Mouse (Mus musculus): Measurements from ENCODE around the gene Afdn. TPM values are rescaled to one million over a fixed set of nuclear protein-coding genes. Genes with fewer than 3 reads are reported as not detected.

Afdn gene
- 56.5 and 60.2 TPM in 2 replicates for polyA plus RNA-seq (2015; fragmentation: Nextera tagmentation; extraction: Ambion mirVana)

- H3K27me3 ChIP-seq: no peaks in the 10 kb centered on the region
- ATAC-seq (ENCODE audit: low FRiP score, low read depth): peak; percentile 92
- peak within 1 kb of the TSS; percentile 65; the same call in 1 of the 2 replicates for H3K27ac ChIP-seq
- peaks cover 4% of the 10 kb centered on the region for H3K4me1 ChIP-seq
- peak within 1 kb of the TSS; percentile 89 for H3K4me3 ChIP-seq
- H3K36me3 ChIP-seq: no peaks in the 10 kb centered on the region
- H3K9ac ChIP-seq: peak within 1 kb of the TSS; percentile 83
- peak within 1 kb of the TSS; percentile 100 for H3K4me2 ChIP-seq (replicated peaks)
- H3K9me3 ChIP-seq: no peaks in the 10 kb centered on the region
- WGBS: 0% methylated on average over 73 of the region's 108 CpGs
Measured at GRCm38 (mm10) chr17:13759853-13760627, at the start of gene Afdn. TSS of gene Afdn (plus strand) at chr17:13760539.

GRCm38 (mm10) chr17:13711173-13711572, 49.2 kb upstream of the Afdn start:
- 79% methylated on average over 5 of the region's 5 CpGs for WGBS
- Histone ChIP-seq H3K9ac (no peak overlapping the region), H3K4me3 (no peak overlapping the region), H3K27me3 (no peaks in the 10 kb centered on the region), H3K27ac (no peak overlapping the region), H3K4me2 (replicated peaks) (no peak overlapping the region), H3K36me3 (no peaks in the 10 kb centered on the region), H3K9me3 (no peaks in the 10 kb centered on the region), H3K4me1 (no peaks in the 10 kb centered on the region)
- no peak for ATAC-seq (ENCODE audit: low FRiP score, low read depth)

GRCm38 (mm10) chr17:13712116-13712515, 48.2 kb upstream of the Afdn start:
- Histone ChIP-seq H3K36me3 (no peaks in the 10 kb centered on the region), H3K9ac (no peak overlapping the region), H3K4me3 (no peak overlapping the region), H3K4me1 (no peaks in the 10 kb centered on the region), H3K9me3 (no peaks in the 10 kb centered on the region), H3K4me2 (replicated peaks) (no peak overlapping the region), H3K27me3 (no peaks in the 10 kb centered on the region), H3K27ac (no peak overlapping the region)
- ATAC-seq (ENCODE audit: low FRiP score, low read depth): no peak
- WGBS: 61% methylated on average over 6 of the region's 6 CpGs

- no peak for ATAC-seq (ENCODE audit: low FRiP score, low read depth)
- 94% methylated on average over 3 of the region's 3 CpGs for WGBS
Measured at GRCm38 (mm10) chr17:13712518-13712917, 47.8 kb upstream of the Afdn start.

GRCm38 (mm10) chr17:13714128-13714527, 46.2 kb upstream of the Afdn start:
- Histone ChIP-seq H3K4me1 (no peaks in the 10 kb centered on the region), H3K4me2 (replicated peaks) (no peak overlapping the region), H3K9ac (no peak overlapping the region), H3K9me3 (no peaks in the 10 kb centered on the region), H3K27ac (no peak overlapping the region), H3K36me3 (no peaks in the 10 kb centered on the region), H3K4me3 (no peak overlapping the region), H3K27me3 (no peaks in the 10 kb centered on the region)
- no peak for ATAC-seq (ENCODE audit: low FRiP score, low read depth)
- WGBS: 80% methylated on average over 4 of the region's 4 CpGs

More at GRCm38 (mm10) chr17:13712518-13712917, 47.8 kb upstream of the Afdn start:
- Histone ChIP-seq H3K27me3 (no peaks in the 10 kb centered on the region), H3K9ac (no peak overlapping the region), H3K9me3 (no peaks in the 10 kb centered on the region), H3K27ac (no peak overlapping the region), H3K36me3 (no peaks in the 10 kb centered on the region), H3K4me1 (no peaks in the 10 kb centered on the region), H3K4me3 (no peak overlapping the region), H3K4me2 (replicated peaks) (no peak overlapping the region)

- ATAC-seq (ENCODE audit: low FRiP score, low read depth): no peak
- H3K4me2 ChIP-seq (replicated peaks): no peak overlapping the region
- WGBS: 63% methylated on average over 4 of the region's 4 CpGs
- H3K27ac ChIP-seq: no peak overlapping the region
- no peaks in the 10 kb centered on the region for H3K27me3 ChIP-seq
- no peaks in the 10 kb centered on the region for H3K36me3 ChIP-seq
- H3K4me1 ChIP-seq: no peaks in the 10 kb centered on the region
- no peak overlapping the region for H3K9ac ChIP-seq
- H3K4me3 ChIP-seq: no peak overlapping the region
- H3K9me3 ChIP-seq: no peaks in the 10 kb centered on the region
Measured at GRCm38 (mm10) chr17:13714654-13715053, 45.7 kb upstream of the Afdn start.

- no peak for ATAC-seq (ENCODE audit: low FRiP score, low read depth)
- H3K4me3 ChIP-seq: no peak overlapping the region
- H3K36me3 ChIP-seq: no peaks in the 10 kb centered on the region
- no peaks in the 10 kb centered on the region for H3K9me3 ChIP-seq
- WGBS: 70% methylated on average over 9 of the region's 9 CpGs
- H3K4me2 ChIP-seq (replicated peaks): no peak overlapping the region
- no peaks in the 10 kb centered on the region for H3K27me3 ChIP-seq
- no peak overlapping the region for H3K9ac ChIP-seq
- no peak overlapping the region for H3K27ac ChIP-seq
- no peaks in the 10 kb centered on the region for H3K4me1 ChIP-seq
Measured at GRCm38 (mm10) chr17:13715511-13715910, 44.8 kb upstream of the Afdn start.

GRCm38 (mm10) chr17:13716336-13716735, 44.0 kb upstream of the Afdn start:
- H3K4me1 ChIP-seq: no peaks in the 10 kb centered on the region
- 78% methylated on average over 6 of the region's 6 CpGs for WGBS
- H3K4me3 ChIP-seq: no peak overlapping the region
- H3K9ac ChIP-seq: no peak overlapping the region
- H3K27me3 ChIP-seq: no peaks in the 10 kb centered on the region
- no peaks in the 10 kb centered on the region for H3K9me3 ChIP-seq
- no peak overlapping the region for H3K4me2 ChIP-seq (replicated peaks)
- ATAC-seq (ENCODE audit: low FRiP score, low read depth): no peak
- no peaks in the 10 kb centered on the region for H3K36me3 ChIP-seq
- no peak overlapping the region for H3K27ac ChIP-seq

- H3K9ac ChIP-seq: no peak overlapping the region
- no peak overlapping the region for H3K27ac ChIP-seq
- no peaks in the 10 kb centered on the region for H3K9me3 ChIP-seq
- no peak overlapping the region for H3K4me3 ChIP-seq
- H3K4me2 ChIP-seq (replicated peaks): no peak overlapping the region
- no peaks in the 10 kb centered on the region for H3K27me3 ChIP-seq
- 86% methylated on average over 11 of the region's 11 CpGs for WGBS
- H3K4me1 ChIP-seq: no peaks in the 10 kb centered on the region
- no peaks in the 10 kb centered on the region for H3K36me3 ChIP-seq
- no peak for ATAC-seq (ENCODE audit: low FRiP score, low read depth)
Measured at GRCm38 (mm10) chr17:13717428-13717827, 42.9 kb upstream of the Afdn start.

- 0 out of 2 replicates have a peak, but pooled peaks cover 3% of the 10 kb centered on the region for H3K4me1 ChIP-seq
- no peaks in the 10 kb centered on the region for H3K27me3 ChIP-seq
- no peaks in the 10 kb centered on the region for H3K9me3 ChIP-seq
- H3K9ac ChIP-seq: no peak overlapping the region
- no peak overlapping the region for H3K4me2 ChIP-seq (replicated peaks)
- 95% methylated on average over 5 of the region's 5 CpGs for WGBS
- H3K4me3 ChIP-seq: no peak overlapping the region
- ATAC-seq (ENCODE audit: low FRiP score, low read depth): no peak
- H3K36me3 ChIP-seq: no peaks in the 10 kb centered on the region
- no peak overlapping the region for H3K27ac ChIP-seq
Measured at GRCm38 (mm10) chr17:13720187-13720586, 40.2 kb upstream of the Afdn start.

GRCm38 (mm10) chr17:13721372-13721771, 39.0 kb upstream of the Afdn start:
- H3K4me2 ChIP-seq (replicated peaks): no peak overlapping the region
- no peak overlapping the region for H3K9ac ChIP-seq
- 0 out of 2 replicates have a peak, but pooled peaks cover 4% of the 10 kb centered on the region for H3K4me1 ChIP-seq
- no peaks in the 10 kb centered on the region for H3K9me3 ChIP-seq
- 79% methylated on average over 2 of the region's 2 CpGs for WGBS
- no peaks in the 10 kb centered on the region for H3K36me3 ChIP-seq
- H3K27me3 ChIP-seq: no peaks in the 10 kb centered on the region
- ATAC-seq (ENCODE audit: low FRiP score, low read depth): no peak
- H3K4me3 ChIP-seq: no peak overlapping the region
- H3K27ac ChIP-seq: no peak overlapping the region

- Histone ChIP-seq H3K36me3 (no peaks in the 10 kb centered on the region), H3K4me3 (no peak overlapping the region), H3K9ac (no peak overlapping the region), H3K4me2 (replicated peaks) (no peak overlapping the region), H3K27ac (no peak overlapping the region), H3K27me3 (no peaks in the 10 kb centered on the region), H3K4me1 (0 out of 2 replicates have a peak, but pooled peaks cover 4% of the 10 kb centered on the region), H3K9me3 (no peaks in the 10 kb centered on the region)
- 0 out of 2 replicates have a peak, but pooled peaks have one; percentile 24 for ATAC-seq (ENCODE audit: low FRiP score, low read depth)
- WGBS: 31% methylated on average over 2 of the region's 2 CpGs
Measured at GRCm38 (mm10) chr17:13722434-13722833, 37.9 kb upstream of the Afdn start.
